Mouse (Mus musculus) MEL-GATA-1-ER (cell line): ENCODE measurements around the gene Cdhr5.

ENCODE experiments used
- DNase-seq: peaks from one replicate; pipeline ENCODE4 v3.0.0-alpha.2; 2012; ENCODE audit warnings: low read depth; ENCODE audit errors: extremely low read depth

Cdhr5 gene

GRCm38 (mm10) chr7:141222696-141223215, 53.8 kb downstream of the Cdhr5 start:
- DNase-seq: no peak

DNA sequence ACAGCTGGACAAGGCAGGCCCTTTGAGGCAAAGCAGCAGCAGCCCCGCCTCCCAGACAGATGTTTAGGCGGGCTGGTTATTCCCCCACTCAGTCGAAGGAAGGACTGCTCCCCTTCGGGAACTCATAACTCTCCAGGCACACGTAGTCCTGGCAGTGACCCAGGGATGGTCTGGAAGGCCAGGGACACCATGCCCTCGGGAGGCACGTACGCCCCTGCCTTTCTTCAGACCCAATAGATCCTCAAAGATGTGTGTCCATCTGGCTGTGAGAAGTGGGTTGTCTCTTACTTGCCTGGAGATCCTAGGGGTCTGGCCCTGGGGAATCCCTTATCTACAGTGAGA, 54.5 kb downstream of the Cdhr5 start:
- DNase-seq: no peak

DNA sequence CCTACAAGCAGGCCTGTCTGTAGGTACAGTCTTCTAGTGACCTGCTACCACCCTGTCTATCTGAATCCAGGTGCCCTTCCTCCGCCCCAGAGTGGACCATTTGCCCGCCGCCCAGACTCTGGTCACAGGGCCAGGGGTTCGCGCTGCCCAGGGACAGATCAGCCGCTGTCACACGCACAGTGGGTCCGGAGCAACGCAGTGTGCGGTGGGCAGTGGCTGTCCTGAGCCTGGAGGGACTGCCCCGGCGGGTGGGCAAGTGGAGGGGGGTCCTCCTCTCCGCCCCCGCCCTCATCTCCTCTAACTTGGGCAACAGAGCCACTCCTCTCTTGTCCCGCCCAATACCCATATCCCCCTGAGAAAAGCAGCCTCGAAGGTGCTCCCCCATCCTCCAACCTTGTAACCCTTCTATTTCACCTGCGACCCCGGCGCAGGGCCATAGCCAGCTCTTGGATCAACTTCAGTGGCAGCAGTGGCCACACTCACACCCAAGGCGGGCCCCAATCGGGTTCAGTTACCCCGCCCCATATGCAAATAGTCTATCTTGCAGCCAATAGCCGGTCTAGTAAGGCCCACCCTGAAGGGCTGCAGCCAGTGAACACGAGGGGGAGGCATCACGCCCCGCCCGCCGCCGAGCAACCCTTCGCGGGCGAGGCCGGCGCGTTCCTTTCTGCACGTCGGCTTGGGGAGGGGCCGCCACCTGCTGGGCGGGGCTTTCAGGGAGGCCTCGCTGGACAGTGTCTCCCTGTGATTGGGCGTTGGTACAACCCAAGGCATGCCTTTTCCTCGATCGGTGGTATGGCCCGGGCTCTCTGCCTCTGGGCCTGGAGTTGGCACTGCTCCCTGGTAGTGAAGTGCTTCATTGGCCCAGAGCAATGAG, 55.1 kb downstream of the Cdhr5 start:
- DNase-seq: peak; percentile 93

GRCm38 (mm10) chr7:141220377-141220776, 56.2 kb downstream of the Cdhr5 start:
- DNase-seq: no peak

DNA sequence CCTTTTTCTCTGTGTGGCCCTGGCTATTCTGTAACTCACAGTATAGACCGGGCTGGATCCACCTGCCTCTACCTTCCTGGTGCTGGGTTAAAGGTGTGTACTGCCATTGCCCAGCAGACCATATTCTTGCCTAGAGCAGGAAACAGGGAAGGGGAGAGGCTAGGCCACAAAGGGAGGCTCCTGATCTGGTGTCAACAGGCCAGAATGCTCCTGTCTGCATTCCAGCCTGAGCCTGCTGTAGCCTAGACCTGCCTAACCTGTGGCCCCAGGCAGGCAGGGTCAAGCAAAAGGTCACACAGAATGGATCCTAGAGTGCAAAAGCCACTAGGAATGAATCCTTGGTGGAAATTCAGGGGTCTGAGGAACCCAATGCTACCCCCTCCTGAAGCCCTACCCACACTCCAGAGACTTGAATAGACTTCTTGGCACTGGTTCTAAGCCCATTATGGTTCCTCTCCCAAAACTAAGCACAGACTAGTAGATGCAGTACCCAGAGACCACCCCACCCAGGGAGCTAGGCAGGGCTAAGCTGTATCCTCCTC, 57.0 kb downstream of the Cdhr5 start:
- DNase-seq: no peak
